Mouse (Mus musculus) kidney, postnatal 4 days (tissue): ENCODE data around the gene Spats2.
"Not testable (repeated sequence)": the region's sequence is repeated elsewhere in the genome, so short reads cannot be mapped to it uniquely, and the experiment has no call there.

Experiments used
- DNase-seq, 2 experiments: peaks; one replicate each; pipeline ENCODE4 v3.0.0; 2021; ENCODE audit warnings: mixed read lengths in 2 of 2

The Spats2 gene

DNA sequence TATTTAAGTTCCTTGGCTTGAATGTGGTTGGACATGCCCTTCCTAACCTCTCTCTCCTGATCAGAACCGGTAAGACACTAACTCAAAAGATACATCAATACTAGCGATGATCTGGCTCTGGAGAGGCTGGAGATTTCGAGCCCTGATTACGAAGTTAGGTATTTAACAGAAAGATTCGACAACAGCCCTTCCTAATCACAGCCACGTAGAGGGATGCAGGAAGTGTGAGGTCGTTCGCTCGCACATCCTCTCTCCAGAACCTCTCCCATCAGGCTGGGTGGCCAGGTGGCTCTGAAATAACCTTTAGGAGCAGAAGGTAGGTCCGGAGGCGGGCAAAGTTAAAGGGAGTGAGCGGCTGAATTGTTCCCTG, at the start of gene Spats2:
Gene Spats2 (plus strand): TSS at position 206 of the 370 bp plus-strand sequence.
- DNase-seq: no peak

DNA sequence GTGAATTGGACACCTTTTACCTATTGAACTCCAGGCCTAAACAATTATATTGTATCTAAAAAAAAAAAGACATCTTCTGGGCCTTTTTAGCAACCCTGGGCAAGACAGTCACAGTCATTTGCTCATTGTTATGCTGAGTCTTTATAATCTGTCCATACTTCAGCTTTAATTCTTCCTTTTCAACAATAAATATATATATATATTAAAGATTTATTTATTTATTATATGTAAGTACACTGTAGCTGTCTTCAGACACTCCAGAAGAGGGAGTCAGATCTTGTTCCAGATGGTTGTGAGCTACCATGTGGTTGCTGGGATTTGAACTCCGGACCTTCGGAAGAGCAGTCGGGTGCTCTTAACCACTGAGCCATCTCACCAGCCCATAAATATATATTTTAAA, 49.7 kb upstream of the Spats2 start:
- DNase-seq: not testable (repeated sequence)

DNA sequence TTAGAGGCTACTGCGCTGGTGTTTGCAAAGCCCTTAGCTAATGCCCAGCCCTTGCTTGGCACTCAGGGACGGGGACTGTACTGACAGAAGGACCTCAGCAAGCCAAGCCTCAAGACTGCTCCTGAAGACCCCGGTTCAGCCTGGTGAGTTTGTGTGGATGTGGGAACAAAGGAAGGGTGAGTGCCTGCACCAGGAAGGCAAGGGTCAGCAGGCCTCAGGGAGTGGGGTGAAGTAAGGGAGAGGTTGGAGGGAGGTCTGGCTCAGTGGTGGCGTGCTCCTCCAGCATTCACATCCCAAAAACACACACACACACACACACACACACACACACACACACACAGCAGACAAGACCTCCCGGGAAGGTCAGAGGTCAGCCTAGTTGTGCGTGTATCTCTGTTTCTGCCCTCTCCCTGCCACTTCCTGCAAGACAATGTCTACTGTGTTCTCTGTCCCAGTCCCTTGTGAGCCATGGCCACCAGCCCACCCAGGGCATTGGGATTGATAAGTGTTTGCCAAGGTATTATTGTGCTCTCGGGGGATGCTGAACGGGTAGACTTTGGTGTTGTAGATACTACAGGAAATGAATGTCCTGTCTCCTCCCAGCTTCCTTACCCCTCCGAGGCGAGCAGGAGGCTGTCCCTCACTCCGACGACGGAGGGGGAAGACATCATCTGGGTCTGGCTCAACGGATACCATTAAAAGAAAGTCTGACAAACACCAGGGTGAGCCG, 47.4 kb upstream of the Spats2 start:
- no peak for DNase-seq

DNA sequence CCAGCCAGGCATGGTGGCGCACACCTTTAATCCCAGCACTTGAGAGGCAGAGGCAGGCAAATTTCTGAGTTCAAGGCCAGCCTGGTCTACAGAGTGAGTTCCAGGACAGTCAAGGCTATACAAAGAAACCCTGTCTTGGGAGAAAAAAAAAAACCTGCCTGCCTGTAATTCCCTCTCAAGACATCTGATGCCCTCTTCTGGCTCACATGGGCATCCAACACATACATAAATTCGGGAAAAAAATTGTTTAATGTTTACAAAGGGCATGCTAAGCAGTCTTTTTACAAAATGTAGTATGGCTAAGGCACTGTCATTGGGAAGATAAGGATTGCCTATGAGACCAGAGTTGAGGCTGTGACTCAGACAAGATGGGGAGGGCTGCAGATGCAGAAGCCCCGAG, 45.9 kb upstream of the Spats2 start:
- DNase-seq: no peak

DNA sequence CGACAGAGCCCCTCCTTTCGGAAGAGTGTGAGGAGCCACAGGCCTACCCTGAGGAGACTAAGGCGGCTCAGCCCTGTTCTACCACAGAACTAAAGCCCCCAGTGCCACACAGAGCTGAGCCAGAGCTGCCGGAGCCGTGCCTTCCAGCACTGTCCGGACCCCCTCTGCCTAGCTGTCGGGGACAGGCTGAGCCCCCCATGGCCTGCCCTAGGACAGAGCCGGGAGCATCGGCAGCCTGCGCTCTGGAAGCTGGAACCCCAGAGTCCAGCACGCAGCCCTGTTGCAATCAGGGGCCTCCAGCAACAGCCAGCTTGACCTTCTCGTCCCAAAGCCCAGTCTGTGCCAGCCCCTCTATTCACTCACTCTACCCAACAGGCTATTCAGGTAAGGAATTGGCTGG, 43.4 kb upstream of the Spats2 start:
- no peak for DNase-seq

DNA sequence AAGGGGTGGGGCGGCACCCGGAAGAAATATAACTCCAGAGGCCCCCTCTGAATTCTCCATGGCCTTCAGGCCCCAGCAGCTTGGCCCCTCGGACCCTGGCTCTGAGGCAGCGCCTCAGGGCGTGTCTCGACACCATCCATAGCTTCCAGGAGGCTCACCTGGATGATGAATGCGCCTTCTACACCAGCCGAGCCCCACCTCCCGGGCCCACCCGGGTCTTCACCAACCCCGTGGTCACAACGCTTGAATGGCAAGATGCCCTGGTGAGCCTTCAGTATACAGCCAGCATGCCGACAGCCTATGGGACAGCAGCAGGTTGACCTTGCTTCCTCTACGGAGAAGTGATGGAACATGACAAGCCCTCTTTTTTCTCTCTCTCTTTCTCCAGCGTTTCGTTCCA, 42.9 kb upstream of the Spats2 start:
- no peak for DNase-seq

DNA sequence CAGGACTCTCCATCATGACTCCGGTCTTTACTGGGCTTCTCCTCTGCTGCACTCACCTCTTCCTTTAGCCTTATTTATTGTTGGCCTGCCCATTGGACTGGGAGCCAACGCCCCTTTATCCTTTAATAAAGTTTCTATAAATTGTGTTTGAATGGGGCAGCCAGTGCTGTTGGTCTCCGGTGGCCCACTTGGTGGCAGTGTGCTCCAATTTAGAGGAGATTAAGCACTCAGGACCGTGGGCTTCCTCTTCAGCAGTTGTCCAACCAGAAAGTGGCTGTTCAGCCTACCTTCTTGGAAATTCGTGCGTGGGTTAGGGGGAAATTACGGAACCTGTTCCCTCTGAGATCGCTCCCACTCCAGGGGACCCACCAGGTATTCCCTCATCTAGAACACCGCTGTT, 42.5 kb upstream of the Spats2 start:
- DNase-seq: peak; percentile 78 to 83

DNA sequence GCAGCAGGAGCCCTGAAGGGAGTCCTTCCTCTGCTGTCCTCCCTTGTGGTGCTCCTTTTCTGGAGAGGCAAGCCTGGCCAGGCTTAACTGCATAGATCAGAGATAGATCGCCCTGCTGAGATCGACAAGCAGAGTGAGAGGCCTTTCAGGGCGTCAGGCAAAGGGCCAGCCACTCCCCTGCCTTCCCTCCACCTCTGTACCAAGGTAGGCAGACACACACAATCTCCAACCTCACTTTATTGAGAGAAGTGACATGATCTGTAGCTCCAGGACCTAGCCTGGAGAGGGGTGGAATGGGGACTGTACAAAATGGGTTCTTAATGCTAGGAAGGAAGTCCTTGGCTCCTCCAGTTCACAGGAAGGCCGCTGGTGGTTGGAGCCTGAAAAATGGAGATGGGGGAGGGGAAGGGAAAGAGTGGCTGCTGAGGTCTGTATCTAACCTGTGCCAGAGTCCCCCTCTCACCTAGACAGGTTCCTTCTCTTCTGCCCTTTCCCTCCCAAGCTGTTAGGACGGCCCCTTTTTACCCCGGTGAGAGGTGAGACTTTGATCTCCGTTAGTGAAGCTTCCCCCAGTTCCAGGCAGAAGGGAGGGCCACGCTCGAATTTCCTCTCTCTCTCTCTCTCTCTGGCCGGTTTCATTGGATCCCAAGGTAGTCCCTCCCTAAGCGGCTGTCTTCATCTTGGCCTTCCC, 41.7 kb upstream of the Spats2 start:
- peak; percentile 31 to 58 for DNase-seq

DNA sequence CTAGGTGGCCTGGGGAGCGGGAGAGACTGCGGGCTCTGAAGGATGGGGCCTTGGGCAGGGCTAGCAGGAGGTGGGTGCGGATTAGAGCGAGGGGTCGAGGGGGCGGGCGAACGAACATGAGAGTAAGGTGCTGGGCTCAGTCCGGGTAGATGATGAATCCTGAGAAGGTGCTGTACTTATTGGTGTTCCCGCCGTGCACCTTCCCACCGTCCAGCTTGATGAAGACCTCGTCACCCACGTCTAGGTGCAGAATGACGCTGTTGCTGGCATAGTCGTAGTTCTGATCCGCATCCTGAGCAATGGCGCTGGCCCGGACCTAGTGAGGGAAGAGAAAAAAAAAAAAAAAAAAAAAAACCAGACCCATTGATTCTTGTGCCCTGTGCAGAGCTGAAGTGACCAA, 41.1 kb upstream of the Spats2 start:
- no peak for DNase-seq

DNA sequence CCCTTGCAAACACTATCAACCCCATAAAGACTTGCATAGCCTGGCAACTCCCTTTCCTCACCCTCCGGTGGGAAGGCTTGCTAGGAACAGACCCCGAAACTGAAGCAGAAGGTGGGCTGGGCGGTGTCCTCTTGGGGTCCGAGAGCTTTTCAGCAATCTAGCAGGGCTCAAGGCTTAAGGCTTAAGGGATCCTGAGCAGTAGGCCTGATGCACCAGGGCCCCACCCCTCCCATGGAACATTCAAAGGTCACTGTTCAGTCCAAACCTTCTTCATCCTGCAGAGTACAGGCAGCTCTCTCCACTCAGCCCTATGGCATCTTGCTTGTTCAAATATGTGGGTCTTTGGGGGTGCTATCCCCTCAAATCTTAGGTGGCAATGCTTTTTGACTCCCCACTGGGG, 39.7 kb upstream of the Spats2 start:
- DNase-seq: no peak

DNA sequence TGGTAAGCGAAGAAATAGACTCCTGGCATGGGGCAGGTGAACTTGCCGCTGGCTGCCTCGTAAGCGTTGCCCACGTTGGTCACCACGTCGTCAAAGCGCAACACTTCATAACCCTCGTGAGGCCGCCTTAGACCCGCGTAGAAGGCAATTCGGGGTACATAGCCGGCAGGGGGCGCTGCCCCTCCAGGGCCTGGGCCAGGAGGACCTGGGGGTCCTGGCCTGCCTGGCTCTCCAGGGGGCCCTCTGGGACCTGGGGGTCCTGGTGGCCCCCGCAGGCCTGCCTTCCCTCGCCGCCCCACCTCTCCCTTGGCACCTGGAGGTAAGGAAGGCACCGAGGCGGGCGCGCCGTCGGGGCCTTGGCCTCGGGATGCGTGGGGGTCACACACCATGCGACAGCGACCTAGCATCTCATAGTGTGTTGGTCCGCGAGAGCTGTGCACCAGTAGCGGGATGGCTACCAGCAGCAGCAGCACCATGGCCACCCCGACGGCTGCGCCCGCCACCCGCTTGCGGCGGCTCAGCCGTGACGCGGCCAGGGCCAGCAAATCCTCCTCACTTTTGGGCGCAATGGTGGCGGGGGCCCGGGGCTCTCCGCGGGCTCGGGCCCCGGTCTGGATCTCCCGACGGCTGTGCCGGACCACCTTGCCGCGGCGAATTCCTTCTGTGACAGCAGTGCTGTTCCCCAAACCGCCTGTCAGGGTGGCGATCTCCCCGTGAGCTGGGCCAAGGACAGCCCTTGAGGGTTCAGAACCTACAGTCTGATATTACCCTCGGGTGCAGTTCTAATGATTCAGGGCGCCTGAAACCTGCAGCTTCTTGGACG, 38.3 kb upstream of the Spats2 start, which contains the start of gene C1ql4:
Gene C1ql4 (minus strand): TSS at position 565 of the 823 bp plus-strand sequence.
- DNase-seq: peak; percentile 68 to 74

DNA sequence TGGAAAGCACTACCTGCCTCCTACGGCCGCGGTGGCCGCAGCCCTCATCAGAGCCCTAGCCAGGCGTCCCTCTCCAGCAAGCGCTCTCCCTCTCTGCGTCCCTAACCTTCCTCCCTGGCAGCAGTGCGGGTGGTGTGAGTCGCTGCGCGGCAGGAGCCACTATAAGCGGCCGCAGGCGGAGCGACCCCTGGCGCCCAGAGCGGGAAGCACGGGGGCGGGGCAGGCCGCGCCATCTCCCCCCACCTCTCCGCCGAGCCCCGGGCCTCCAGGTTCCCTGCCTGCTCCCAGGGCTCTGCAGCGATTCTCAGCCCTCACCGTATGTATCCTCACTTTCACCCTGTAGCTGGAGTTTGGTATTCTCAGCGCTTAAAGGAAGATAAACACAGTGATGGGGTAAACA, 37.4 kb upstream of the Spats2 start:
- peak; percentile 92 to 94 for DNase-seq

DNA sequence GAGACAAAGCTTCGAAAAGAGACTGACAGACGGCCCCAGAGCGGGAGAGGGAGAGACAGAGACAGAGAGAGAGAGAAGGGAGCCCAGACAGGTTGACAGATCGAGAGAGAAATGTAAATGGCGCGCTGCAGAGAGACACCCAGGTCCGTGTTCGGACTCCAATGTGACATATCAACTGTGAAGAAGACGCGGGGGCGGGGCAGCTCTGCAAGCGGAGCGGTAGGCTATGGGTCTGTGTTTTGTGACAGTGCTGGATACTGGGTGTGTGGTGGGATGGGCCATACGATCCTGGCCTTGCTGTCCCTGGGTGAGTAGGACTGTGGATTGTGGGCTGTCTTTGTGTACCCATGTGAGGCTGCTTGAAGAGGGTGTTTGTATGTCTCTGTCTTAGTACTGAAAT, 36.6 kb upstream of the Spats2 start:
- DNase-seq: peak; percentile 65 to 73

DNA sequence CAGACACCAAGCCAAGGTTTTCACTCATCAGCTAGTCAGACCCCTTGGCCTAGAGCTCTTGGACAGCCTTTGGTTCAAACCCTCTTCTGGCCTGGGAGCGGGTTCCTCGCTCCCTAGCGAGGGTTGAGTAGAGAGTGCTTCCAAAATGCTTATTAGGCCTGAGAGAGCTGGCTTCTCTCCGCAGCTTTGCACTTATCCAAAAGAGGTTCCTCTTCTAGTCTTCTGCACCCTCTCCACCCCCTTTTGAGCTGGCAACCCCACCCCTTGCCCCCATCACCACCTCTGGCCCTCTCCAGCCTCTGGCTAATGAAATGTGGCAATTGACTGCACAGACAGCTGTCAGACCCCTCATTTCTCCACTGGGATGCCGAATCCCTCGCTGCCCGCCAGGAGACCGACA, 32.8 kb upstream of the Spats2 start, which contains the start of gene Dnajc22:
Gene Dnajc22 (plus strand): TSS at position 301 of the 400 bp plus-strand sequence.
- DNase-seq: no peak

DNA sequence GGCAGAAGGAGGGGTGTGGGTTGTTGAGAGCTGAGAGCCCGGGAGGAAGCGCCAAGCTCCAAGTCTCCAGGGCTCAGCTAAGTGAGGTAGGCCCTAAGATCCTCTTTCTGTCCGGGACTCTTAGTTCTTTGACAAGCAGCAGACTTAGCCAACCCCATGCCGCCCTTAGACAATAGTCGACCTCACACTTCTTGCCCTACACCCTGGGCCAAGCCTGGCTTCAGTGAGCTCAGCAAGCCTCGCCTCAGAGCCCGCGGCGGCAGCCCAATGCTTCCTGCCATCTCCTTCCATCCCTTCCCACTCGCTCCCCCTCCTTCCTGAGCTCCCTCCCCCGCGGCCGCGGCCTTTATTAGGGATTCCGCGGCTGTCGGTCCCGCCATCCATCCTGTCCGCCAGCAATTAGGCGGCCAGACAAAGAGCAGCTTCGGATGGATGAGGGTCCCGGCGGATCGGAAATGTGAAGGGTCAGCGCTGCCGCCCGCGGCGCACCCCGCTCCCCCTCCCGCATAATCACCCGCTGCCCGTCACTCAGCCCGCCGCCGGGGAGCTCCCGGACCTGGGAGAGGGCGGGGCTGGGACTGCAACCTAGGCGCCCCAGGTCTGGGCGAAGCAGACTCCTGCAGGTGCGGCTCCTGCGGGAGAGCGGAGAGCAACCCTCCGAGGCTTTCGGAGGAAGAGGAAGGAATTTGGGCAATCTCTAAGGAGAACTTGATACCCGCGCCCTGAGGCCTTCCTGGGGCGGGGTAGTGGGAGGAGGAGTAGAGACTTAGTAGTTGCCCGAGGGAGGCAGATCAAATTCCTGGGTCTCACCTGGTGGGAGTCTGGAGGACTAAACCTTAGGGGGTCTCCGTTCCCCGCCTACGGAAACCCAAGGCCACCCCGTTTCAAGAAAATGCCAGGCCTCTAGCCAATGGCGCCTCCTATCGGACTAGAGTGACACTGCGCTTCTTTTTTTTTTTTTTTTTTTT, 32.1 kb upstream of the Spats2 start:
- peak; percentile 72 to 82 for DNase-seq

DNA sequence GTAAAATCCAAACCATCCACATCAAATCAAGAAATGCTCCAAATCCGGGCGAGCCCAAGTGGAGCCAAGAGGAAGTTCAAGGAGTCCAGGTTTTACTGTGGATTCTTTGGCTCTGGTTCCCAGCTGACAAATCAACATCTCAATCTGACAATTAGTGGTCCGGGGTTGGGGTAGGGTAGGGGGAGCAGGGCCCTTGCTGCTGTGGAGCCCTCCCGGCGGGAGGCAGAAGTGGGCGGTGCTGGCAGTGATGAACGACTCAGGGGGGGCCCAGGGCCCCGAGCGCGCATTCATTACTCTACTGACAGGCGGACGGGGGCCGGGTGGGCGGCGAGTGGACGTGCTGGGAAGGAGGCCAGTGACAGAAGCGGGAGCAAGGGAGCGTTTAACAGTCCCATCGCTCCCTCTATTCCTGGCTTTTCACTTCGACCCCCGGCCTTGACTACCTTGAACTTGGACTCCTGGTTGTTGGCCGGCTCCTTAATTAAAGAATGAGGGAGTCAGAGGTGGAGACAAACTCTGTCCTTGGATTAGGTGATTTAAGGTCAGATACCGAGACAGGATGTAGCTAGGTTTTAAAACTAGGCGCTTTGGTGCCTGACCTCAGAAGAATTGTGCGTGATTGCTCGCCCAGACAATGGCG, 31.0 kb upstream of the Spats2 start:
- DNase-seq: peak; percentile 76 to 85

DNA sequence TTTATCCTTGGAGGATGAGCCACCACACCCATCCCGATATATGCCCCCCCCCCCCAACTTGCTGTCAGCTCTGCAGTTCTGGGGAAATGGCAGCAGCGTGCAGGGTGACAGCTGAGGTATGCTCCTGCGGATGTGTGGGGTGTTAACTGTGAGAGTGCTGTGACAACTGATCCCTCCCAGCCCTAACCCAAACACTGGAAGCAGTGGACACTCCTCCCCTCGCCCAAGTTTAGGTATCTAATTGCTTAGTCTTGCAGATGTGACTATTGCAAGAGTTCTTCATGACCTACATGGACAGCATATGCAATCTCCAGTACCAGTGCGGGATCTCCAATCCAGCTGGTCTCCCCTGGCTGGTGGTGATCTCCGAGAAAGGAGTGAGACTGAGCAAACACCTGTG, 30.4 kb upstream of the Spats2 start:
- no peak for DNase-seq

DNA sequence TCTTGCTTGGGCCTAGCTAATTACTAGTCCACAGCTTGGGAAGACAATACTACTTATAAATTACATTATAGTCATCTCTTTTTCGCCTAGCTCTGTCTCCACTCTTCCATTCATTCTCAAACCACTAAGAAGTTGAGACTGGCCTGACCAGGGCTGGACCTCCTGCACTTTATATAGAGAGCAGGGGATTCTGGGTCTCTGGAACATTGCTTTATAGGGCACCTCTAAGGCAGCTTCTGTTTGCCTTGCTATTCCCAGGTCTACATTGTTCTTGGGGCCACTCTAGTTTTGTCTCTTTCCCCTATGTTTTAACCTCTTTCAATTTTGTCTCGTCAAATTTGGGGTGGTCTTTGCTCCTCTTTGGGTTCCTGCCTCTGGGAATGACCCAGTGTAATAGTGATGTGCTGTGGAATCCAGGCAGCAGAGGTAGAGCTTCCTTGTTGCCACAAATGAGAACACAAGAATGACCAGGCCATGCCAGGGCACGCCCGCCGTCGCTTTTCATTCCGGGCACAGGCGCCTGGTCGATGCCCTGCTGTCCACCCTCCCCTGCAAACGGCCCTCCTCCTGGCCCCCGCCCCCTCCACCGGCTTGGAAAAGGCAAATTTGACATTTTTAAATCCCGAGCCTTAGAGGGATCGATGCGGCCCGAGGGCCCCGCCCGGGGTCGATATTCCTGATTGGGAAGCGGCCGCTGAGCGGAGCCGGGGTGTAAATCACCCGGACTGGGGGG, 29.5 kb upstream of the Spats2 start:
- DNase-seq: no peak

DNA sequence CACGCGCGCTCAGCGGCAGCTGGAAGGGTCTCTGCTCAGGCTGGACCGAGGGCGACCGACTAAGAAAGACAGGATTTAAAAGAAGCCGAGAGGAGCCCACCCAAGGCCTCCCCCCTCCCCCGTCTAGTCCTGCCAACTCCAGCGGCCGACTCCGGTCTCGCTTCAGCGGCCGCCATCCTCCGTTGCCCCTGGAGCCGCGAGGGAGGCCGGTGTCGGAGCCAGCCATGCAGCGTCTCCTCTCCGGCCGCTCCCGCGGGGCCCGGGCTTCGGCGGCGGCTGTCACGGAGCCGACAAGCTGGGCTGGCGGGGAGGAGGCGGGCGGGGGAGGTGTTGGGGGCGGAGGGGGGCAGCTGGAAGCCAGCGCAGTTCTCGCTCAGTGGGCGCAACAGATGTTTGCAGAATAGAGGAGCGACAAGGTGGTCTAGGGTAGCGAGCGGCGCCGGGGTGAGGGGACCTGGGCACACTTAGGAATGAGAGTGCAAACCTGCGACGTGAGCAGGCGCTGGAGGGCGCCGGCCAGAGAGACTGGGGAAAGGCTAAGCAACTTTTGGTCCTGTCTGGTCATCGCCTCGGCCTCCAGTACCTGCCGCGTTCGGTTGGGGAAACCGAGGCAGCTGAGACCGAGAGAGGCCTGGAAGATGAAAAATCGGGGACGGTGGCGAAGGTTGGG, 28.8 kb upstream of the Spats2 start:
- peak; percentile 76 to 85 for DNase-seq

DNA sequence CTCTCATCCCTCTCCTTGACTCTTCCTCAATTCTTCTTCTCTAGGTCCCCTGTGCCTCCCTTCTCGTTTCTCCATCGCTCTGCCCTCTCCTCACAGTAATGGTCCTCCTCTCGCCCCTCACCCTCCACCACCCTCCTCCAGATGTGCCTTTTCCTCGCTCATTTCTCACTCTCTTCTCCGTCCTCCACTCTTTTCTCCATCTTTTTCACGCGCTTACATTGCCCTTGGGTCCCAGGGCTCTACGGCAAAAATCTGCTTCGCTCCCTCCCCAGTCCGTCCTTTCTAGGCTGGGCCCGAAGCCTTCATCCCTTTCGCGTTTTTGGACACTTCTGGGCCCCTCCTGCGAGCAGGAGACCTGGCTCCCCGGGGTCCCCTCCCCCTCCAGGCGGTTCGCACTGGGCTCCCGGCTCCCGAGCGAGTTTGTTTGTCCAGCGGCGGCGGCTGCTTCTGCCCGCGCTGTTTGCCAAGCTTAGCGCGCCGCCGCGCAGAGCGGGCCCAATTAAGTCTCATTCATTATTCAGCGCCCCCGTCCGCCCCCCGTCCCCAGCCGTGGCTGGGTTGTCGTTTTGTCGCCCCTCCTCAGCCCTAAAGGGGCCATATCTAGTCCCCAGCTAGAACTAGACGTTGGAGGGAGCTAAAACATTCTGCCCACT, 27.8 kb upstream of the Spats2 start:
- peak; percentile 64 to 76 for DNase-seq
